Mouse (Mus musculus): ENCODE data around the gene Lrrc10b. TPM values are rescaled to one million over a fixed set of nuclear protein-coding genes. Genes with fewer than 3 reads are reported as not detected.

Lrrc10b gene
- total and polyA plus RNA-seq, 2 experiments from 2014 or later, result 2.3 to 6.2 TPM

DNA sequence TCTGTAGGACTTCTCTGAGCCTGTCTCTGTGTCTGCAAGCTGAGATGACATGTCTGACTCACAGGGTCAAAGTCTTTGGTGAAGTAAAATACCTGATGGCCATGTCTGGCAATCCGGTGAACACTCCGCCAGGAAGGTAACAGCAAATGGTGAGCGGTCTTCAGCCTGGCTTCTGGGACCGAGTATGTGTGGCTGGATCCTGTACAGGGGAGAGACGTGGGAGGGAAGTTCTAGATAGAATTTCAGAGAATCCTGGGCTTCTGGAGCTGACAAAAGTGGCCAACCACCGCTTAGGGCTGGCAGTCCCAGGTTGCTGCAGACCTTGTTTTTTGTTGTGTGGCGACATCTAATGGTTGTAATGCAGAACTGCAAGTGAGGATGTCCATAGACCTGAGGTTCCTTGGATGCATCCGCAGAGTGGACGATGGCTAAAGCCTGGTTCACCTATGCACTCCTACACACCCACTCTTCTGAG is 29.0 kb upstream of the Lrrc10b start:
- H3K27me3 ChIP-seq (ENCODE audit: insufficient read depth, low read length), result no peaks in the 10 kb centered on the region
- DNase-seq (ENCODE audit: low spot score) (peak; percentile 83), ATAC-seq (ENCODE audit: low FRiP score) (peak; percentile 77)
- H3K4me2 ChIP-seq (ENCODE audit: low read depth, low read length, poor library complexity, severe bottlenecking), result no peak overlapping the region
- no peak overlapping the region for H3K27ac ChIP-seq (ENCODE audit: low read depth, low read length)
- H3K9ac ChIP-seq (replicated peaks; ENCODE audit: low read length, poor library complexity, severe bottlenecking), result no peak overlapping the region
- no peaks in the 10 kb centered on the region for H3K36me3 ChIP-seq (ENCODE audit: insufficient read depth, low read length)
- no peak overlapping the region for H3K4me3 ChIP-seq (ENCODE audit: low read depth, low read length)
- 24% methylated on average over 9 of the region's 9 CpGs for WGBS
- peaks cover 11% of the 10 kb centered on the region; the same call in 1 of the 2 replicates for H3K4me1 ChIP-seq (ENCODE audit: insufficient read depth, low read length)
- H3K9me3 ChIP-seq (ENCODE audit: low read length), result no peaks in the 10 kb centered on the region
- TF ChIP-seq CTCF (IDR thresholded peaks at IDR 0.05), result peak; percentile 97

- H3K4me1 ChIP-seq (ENCODE audit: insufficient read depth, low read length), result peaks cover 11% of the 10 kb centered on the region; the same call in 1 of the 2 replicates
- H3K36me3 ChIP-seq (ENCODE audit: insufficient read depth, low read length), result no peaks in the 10 kb centered on the region
- no peaks in the 10 kb centered on the region for H3K9me3 ChIP-seq (ENCODE audit: low read length)
- H3K27ac ChIP-seq (ENCODE audit: low read depth, low read length), result no peak within 1 kb of the TSS
- no peak within 1 kb of the TSS for H3K4me2 ChIP-seq (ENCODE audit: low read depth, low read length, poor library complexity, severe bottlenecking)
- no peak for TF ChIP-seq CTCF (IDR thresholded peaks at IDR 0.05)
- peak; percentile 81 for DNase-seq (ENCODE audit: low spot score)
- H3K9ac ChIP-seq (replicated peaks; ENCODE audit: low read length, poor library complexity, severe bottlenecking), result no peak within 1 kb of the TSS
- H3K4me3 ChIP-seq (ENCODE audit: low read depth, low read length), result no peak within 1 kb of the TSS
- 21% methylated on average over 6 of the region's 6 CpGs for WGBS
- no peaks in the 10 kb centered on the region for H3K27me3 ChIP-seq (ENCODE audit: insufficient read depth, low read length)
- ATAC-seq (ENCODE audit: low FRiP score), result peak; percentile 73
Observed at GRCm38 (mm10) chr19:10482703-10483102, 25.4 kb upstream of the Lrrc10b start, which contains the start of gene Ppp1r32. Ppp1r32 (minus strand) TSS chr19:10482928.

DNA sequence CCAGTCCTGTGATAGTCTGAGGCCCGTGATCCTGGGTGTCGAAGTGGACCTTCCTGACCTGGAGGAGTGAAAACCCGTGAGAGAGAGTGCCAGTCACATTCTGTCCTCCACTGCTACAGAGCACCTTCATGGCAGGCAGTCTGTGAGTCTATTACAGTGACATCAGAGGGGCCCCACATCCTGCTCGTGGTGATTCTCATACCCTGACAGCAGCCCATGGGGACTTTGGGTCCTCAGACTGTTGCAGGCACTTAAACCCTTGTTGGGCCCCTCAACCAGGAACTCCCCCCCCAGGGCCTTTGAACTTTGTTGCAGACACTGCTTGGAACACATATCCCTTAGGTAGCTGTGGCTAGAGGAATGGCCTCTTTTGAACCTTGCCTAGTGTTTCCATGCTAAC is 22.3 kb upstream of the Lrrc10b start:
- Histone ChIP-seq H3K4me2 (ENCODE audit: low read depth, low read length, poor library complexity, severe bottlenecking) (no peak overlapping the region), H3K4me3 (ENCODE audit: low read depth, low read length) (no peak overlapping the region), H3K27ac (ENCODE audit: low read depth, low read length) (no peak overlapping the region), H3K36me3 (ENCODE audit: insufficient read depth, low read length) (no peaks in the 10 kb centered on the region), H3K4me1 (ENCODE audit: insufficient read depth, low read length) (peaks cover 11% of the 10 kb centered on the region; the same call in 1 of the 2 replicates), H3K9me3 (ENCODE audit: low read length) (no peaks in the 10 kb centered on the region), H3K27me3 (ENCODE audit: insufficient read depth, low read length) (no peaks in the 10 kb centered on the region), H3K9ac (replicated peaks; ENCODE audit: low read length, poor library complexity, severe bottlenecking) (no peak overlapping the region)
- WGBS, result 72% methylated on average over 4 of the region's 4 CpGs
- TF ChIP-seq CTCF (IDR thresholded peaks at IDR 0.05), result no peak
- ATAC-seq (ENCODE audit: low FRiP score) (no peak), DNase-seq (ENCODE audit: low spot score) (no peak)

DNA sequence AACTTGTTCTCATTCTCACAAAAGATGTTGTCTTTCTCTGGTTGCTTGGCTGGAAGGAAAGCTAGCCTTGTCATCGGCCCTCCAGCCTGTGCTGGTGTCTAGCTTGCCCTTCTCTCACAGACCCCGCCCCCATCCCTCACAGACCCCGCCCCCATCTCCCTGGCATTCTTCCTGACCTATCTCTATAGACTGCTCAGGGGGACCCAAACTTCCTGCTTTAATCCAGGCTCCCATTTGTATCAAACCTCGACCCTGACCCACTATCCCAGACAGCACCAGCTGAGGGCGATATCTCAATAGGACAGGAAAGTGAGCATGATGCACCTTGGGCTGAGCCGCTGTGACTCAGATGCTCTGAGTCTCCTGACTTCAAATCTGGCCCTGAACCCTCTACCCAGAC is 16.5 kb upstream of the Lrrc10b start:
- no peak overlapping the region for H3K27ac ChIP-seq (ENCODE audit: low read depth, low read length)
- no peak for DNase-seq (ENCODE audit: low spot score)
- no peaks in the 10 kb centered on the region for H3K4me1 ChIP-seq (ENCODE audit: insufficient read depth, low read length)
- H3K4me3 ChIP-seq (ENCODE audit: low read depth, low read length), result no peak overlapping the region
- H3K9me3 ChIP-seq (ENCODE audit: low read length), result no peaks in the 10 kb centered on the region
- WGBS, result 19% methylated on average over 6 of the region's 6 CpGs
- 0 out of 2 replicates have a peak, but pooled peaks have one; percentile 14 for ATAC-seq (ENCODE audit: low FRiP score)
- peak; percentile 7; the same call in 1 of the 2 replicates for TF ChIP-seq CTCF (IDR thresholded peaks at IDR 0.05)
- H3K36me3 ChIP-seq (ENCODE audit: insufficient read depth, low read length), result no peaks in the 10 kb centered on the region
- no peaks in the 10 kb centered on the region for H3K27me3 ChIP-seq (ENCODE audit: insufficient read depth, low read length)
- H3K4me2 ChIP-seq (ENCODE audit: low read depth, low read length, poor library complexity, severe bottlenecking), result no peak overlapping the region
- no peak overlapping the region for H3K9ac ChIP-seq (replicated peaks; ENCODE audit: low read length, poor library complexity, severe bottlenecking)

DNA sequence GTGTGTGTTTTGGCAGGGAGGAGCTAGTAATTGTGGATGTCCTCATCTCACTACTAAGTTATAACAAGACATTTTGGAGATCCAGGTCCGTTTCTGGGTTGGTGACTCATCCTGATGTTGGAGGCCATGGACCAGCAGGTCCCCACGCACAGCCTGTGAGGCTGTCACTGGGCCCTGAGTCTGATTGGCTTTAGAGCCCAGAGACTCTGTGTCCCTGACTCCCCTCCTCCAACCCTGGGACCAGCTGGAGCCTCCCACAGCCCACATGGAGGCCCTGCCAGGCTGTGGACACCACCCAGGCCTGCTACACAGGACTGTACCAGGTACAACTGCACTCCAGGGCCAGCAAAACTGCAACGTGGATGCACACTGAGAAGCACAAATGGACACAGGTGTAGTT is 15.7 kb upstream of the Lrrc10b start:
- no peak for DNase-seq (ENCODE audit: low spot score)
- WGBS, result 79% methylated on average over 3 of the region's 3 CpGs
- H3K9me3 ChIP-seq (ENCODE audit: low read length), result no peaks in the 10 kb centered on the region
- no peak for ATAC-seq (ENCODE audit: low FRiP score)
- no peak for TF ChIP-seq CTCF (IDR thresholded peaks at IDR 0.05)
- H3K4me2 ChIP-seq (ENCODE audit: low read depth, low read length, poor library complexity, severe bottlenecking), result no peak overlapping the region
- no peak overlapping the region for H3K4me3 ChIP-seq (ENCODE audit: low read depth, low read length)
- H3K27me3 ChIP-seq (ENCODE audit: insufficient read depth, low read length), result no peaks in the 10 kb centered on the region
- no peaks in the 10 kb centered on the region for H3K4me1 ChIP-seq (ENCODE audit: insufficient read depth, low read length)
- no peaks in the 10 kb centered on the region for H3K36me3 ChIP-seq (ENCODE audit: insufficient read depth, low read length)
- H3K27ac ChIP-seq (ENCODE audit: low read depth, low read length), result no peak overlapping the region
- no peak overlapping the region for H3K9ac ChIP-seq (replicated peaks; ENCODE audit: low read length, poor library complexity, severe bottlenecking)

- Histone ChIP-seq H3K9ac (replicated peaks; ENCODE audit: low read length, poor library complexity, severe bottlenecking) (no peak overlapping the region), H3K27me3 (ENCODE audit: insufficient read depth, low read length) (no peaks in the 10 kb centered on the region; the same call in 1 of the 2 replicates), H3K4me2 (ENCODE audit: low read depth, low read length, poor library complexity, severe bottlenecking) (no peak overlapping the region), H3K4me3 (ENCODE audit: low read depth, low read length) (no peak overlapping the region), H3K4me1 (ENCODE audit: insufficient read depth, low read length) (no peaks in the 10 kb centered on the region), H3K9me3 (ENCODE audit: low read length) (no peaks in the 10 kb centered on the region), H3K36me3 (ENCODE audit: insufficient read depth, low read length) (no peaks in the 10 kb centered on the region), H3K27ac (ENCODE audit: low read depth, low read length) (no peak overlapping the region)
- no peak for TF ChIP-seq CTCF (IDR thresholded peaks at IDR 0.05)
- ATAC-seq (ENCODE audit: low FRiP score), result 0 out of 2 replicates have a peak, but pooled peaks have one; percentile 34
- 69% methylated on average over 8 of the region's 8 CpGs for WGBS
- no peak for DNase-seq (ENCODE audit: low spot score)
Observed at GRCm38 (mm10) chr19:10469171-10469658, 11.9 kb upstream of the Lrrc10b start.
